Mouse (Mus musculus): ENCODE measurements at regions not wholly inside any gene's neighbourhood (a gene's known extent, or its start where the extent isn't known, plus 50 kb on each side); places are given as distances from the start of the nearest gene placed in this dataset.
"Not testable (repeated sequence)": the region's sequence is repeated elsewhere in the genome, so short reads cannot be mapped to it uniquely, and the experiment has no call there.

- no peaks in the 10 kb centered on the region for H3K27me3 ChIP-seq (ENCODE audit: control insufficient read depth in 1 of 2, insufficient read depth in 2 of 2, low read length in 2 of 2)
- H3K36me3 ChIP-seq (ENCODE audit: control insufficient read depth in 1 of 2, insufficient read depth in 2 of 2, low read length in 2 of 2) = no peaks in the 10 kb centered on the region
- H3K9me3 ChIP-seq (replicated peaks; ENCODE audit: insufficient read depth, low read length) = no peaks in the 10 kb centered on the region
- H3K4me3 ChIP-seq (ENCODE audit: control insufficient read depth in 1 of 2, insufficient read depth in 1 of 2, low read depth in 2 of 2, low read length in 2 of 2) = no peak overlapping the region
- no peak overlapping the region for H3K9ac ChIP-seq (ENCODE audit: control insufficient read depth, low read depth, low read length, poor library complexity, severe bottlenecking)
- H3K79me2 ChIP-seq (ENCODE audit: control insufficient read depth, insufficient read depth, low read length, poor library complexity) = no peaks in the 10 kb centered on the region
- no peak for TF ChIP-seq ZNF384 (IDR thresholded peaks at IDR 0.05; ENCODE audit: low read depth, low read length)
- TF ChIP-seq GABPA (IDR thresholded peaks at IDR 0.05; ENCODE audit: low read depth, low read length) = no peak
- no peak for TF ChIP-seq MAFK (IDR thresholded peaks at IDR 0.05; ENCODE audit: borderline replicate concordance, low read depth, low read length)
- no peaks in the 10 kb centered on the region for H3K4me1 ChIP-seq (ENCODE audit: control insufficient read depth in 1 of 2, insufficient read depth in 2 of 2, low read length in 2 of 2)
- no peak for DNase-seq (ENCODE audit: low read depth, low spot score)
- H3K27ac ChIP-seq (ENCODE audit: control insufficient read depth, low read depth, low read length) = no peak overlapping the region
Measured at GRCm38 (mm10) chr10:37725609-37726008, 586.9 kb upstream of the Marcks start.

- DNase-seq (ENCODE audit: low read depth, low spot score); H3K9ac ChIP-seq (ENCODE audit: control insufficient read depth, low read depth, low read length, poor library complexity, severe bottlenecking); H3K27ac ChIP-seq (ENCODE audit: control insufficient read depth, low read depth, low read length); H3K36me3 ChIP-seq (ENCODE audit: control insufficient read depth in 1 of 2, insufficient read depth in 2 of 2, low read length in 2 of 2); H3K79me2 ChIP-seq (ENCODE audit: control insufficient read depth, insufficient read depth, low read length, poor library complexity); H3K4me1 ChIP-seq (ENCODE audit: control insufficient read depth in 1 of 2, insufficient read depth in 2 of 2, low read length in 2 of 2); H3K9me3 ChIP-seq (replicated peaks; ENCODE audit: insufficient read depth, low read length); H3K27me3 ChIP-seq (ENCODE audit: control insufficient read depth in 1 of 2, insufficient read depth in 2 of 2, low read length in 2 of 2); H3K4me3 ChIP-seq (ENCODE audit: control insufficient read depth in 1 of 2, insufficient read depth in 1 of 2, low read depth in 2 of 2, low read length in 2 of 2): not testable (repeated sequence)
Measured at GRCm38 (mm10) chr10:37724994-37725393, 586.3 kb upstream of the Marcks start.

GRCm38 (mm10) chr10:37720748-37721147 is 582.0 kb upstream of the Marcks start:
- no peaks in the 10 kb centered on the region for H3K36me3 ChIP-seq (ENCODE audit: control insufficient read depth in 1 of 2, insufficient read depth in 2 of 2, low read length in 2 of 2)
- DNase-seq (ENCODE audit: low read depth, low spot score) = no peak
- no peaks in the 10 kb centered on the region for H3K79me2 ChIP-seq (ENCODE audit: control insufficient read depth, insufficient read depth, low read length, poor library complexity)

GRCm38 (mm10) chr10:37716946-37717345 is 578.2 kb upstream of the Marcks start:
- no peak for DNase-seq (ENCODE audit: low read depth, low spot score)
- H3K79me2 ChIP-seq (ENCODE audit: control insufficient read depth, insufficient read depth, low read length, poor library complexity) = no peaks in the 10 kb centered on the region
- no peak overlapping the region for H3K9ac ChIP-seq (ENCODE audit: control insufficient read depth, low read depth, low read length, poor library complexity, severe bottlenecking)
- no peak overlapping the region for H3K27ac ChIP-seq (ENCODE audit: control insufficient read depth, low read depth, low read length)
- no peaks in the 10 kb centered on the region for H3K9me3 ChIP-seq (replicated peaks; ENCODE audit: insufficient read depth, low read length)
- H3K4me3 ChIP-seq (ENCODE audit: control insufficient read depth in 1 of 2, insufficient read depth in 1 of 2, low read depth in 2 of 2, low read length in 2 of 2) = no peak overlapping the region
- no peak for TF ChIP-seq MAX (IDR thresholded peaks at IDR 0.05; ENCODE audit: low read length)
- TF ChIP-seq UBTF (IDR thresholded peaks at IDR 0.05; ENCODE audit: borderline replicate concordance, insufficient read depth, low read depth, low read length) = no peak
- no peak for TF ChIP-seq ELF1 (IDR thresholded peaks at IDR 0.05; ENCODE audit: low read depth, low read length)
- TF ChIP-seq SIN3A (IDR thresholded peaks at IDR 0.05; ENCODE audit: low read length) = no peak
- no peak for TF ChIP-seq JUND (IDR thresholded peaks at IDR 0.05; ENCODE audit: low read depth, low read length)
- no peak for TF ChIP-seq HCFC1 (IDR thresholded peaks at IDR 0.05; ENCODE audit: low read depth, low read length)
- no peak for TF ChIP-seq ZC3H11A (IDR thresholded peaks at IDR 0.05; ENCODE audit: low read depth, low read length)
- TF ChIP-seq POLR2AphosphoS2 (IDR thresholded peaks at IDR 0.05; ENCODE audit: low read length) = no peak
- H3K4me1 ChIP-seq (ENCODE audit: control insufficient read depth in 1 of 2, insufficient read depth in 2 of 2, low read length in 2 of 2) = no peaks in the 10 kb centered on the region
- no peaks in the 10 kb centered on the region for H3K36me3 ChIP-seq (ENCODE audit: control insufficient read depth in 1 of 2, insufficient read depth in 2 of 2, low read length in 2 of 2)
- no peaks in the 10 kb centered on the region for H3K27me3 ChIP-seq (ENCODE audit: control insufficient read depth in 1 of 2, insufficient read depth in 2 of 2, low read length in 2 of 2)

More at GRCm38 (mm10) chr10:37720748-37721147, 582.0 kb upstream of the Marcks start:
- H3K4me1 ChIP-seq (ENCODE audit: control insufficient read depth in 1 of 2, insufficient read depth in 2 of 2, low read length in 2 of 2) = no peaks in the 10 kb centered on the region
- no peaks in the 10 kb centered on the region for H3K27me3 ChIP-seq (ENCODE audit: control insufficient read depth in 1 of 2, insufficient read depth in 2 of 2, low read length in 2 of 2)
- H3K27ac ChIP-seq (ENCODE audit: control insufficient read depth, low read depth, low read length) = no peak overlapping the region
- TF ChIP-seq SIN3A (IDR thresholded peaks at IDR 0.05; ENCODE audit: low read length) (no peak), MYC (IDR thresholded peaks at IDR 0.05; ENCODE audit: low read depth, low read length) (no peak)
- H3K9me3 ChIP-seq (replicated peaks; ENCODE audit: insufficient read depth, low read length) = no peaks in the 10 kb centered on the region
- H3K9ac ChIP-seq (ENCODE audit: control insufficient read depth, low read depth, low read length, poor library complexity, severe bottlenecking) = no peak overlapping the region
- H3K4me3 ChIP-seq (ENCODE audit: control insufficient read depth in 1 of 2, insufficient read depth in 1 of 2, low read depth in 2 of 2, low read length in 2 of 2) = no peak overlapping the region
